Mouse (Mus musculus) small intestine, adult 2 months (tissue): ENCODE data around the gene Eef1akmt1.

Source experiments
- CTCF ChIP-seq: fragments of 200-500 bp; IDR thresholded peaks from 2 replicates; pipeline ENCODE4 v1.5.1; 2012; ENCODE audit warnings: low read depth, mild to moderate bottlenecking, control low read depth, inconsistent platforms, low read length, moderate library complexity, mixed read lengths; ENCODE audit not compliant: insufficient replicate concordance, insufficient read length; ENCODE audit errors: extremely low read depth
- POLR2A ChIP-seq: fragments of 200-500 bp; IDR thresholded peaks from 2 replicates; pipeline ENCODE4 v1.6.1; 2012; ENCODE audit warnings: low read depth, mild to moderate bottlenecking, control low read depth, inconsistent platforms, low read length, moderate library complexity

DNA sequence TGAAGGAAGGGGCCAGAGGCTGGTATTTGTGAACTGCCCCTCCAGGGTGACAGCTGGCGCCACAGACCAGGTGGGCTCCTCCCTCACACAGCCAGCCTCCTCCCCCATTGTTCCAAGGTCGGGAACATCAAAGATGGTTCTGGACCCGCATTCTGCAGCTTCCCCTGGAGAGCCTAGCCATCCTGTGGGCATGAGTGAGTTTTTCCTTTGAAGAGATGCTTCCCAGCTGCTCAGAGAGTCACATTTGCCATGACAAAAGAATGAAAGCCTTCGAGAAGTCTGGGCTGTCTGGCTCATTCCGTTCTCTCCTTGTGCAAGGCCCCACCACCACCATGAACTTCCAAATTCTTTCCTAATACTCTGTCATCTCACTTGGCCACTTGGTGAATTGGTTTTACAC is 37.1 kb downstream of the Eef1akmt1 start:
- TF ChIP-seq CTCF = no peak
- no peak for TF ChIP-seq POLR2A
